Mouse (Mus musculus): ENCODE results near the gene Dhx9.
"Not testable (repeated sequence)": the region's sequence is repeated elsewhere in the genome, so short reads cannot be mapped to it uniquely, and the experiment has no call there.

Gene Dhx9

GRCm38 (mm10) chr1:153487500-153487879 is at the start of gene Dhx9:
Gene Dhx9, minus strand, starts transcription at chr1:153487660.
- DNase-seq (ENCODE audit: low read depth, low spot score), result peak; percentile 97

DNA sequence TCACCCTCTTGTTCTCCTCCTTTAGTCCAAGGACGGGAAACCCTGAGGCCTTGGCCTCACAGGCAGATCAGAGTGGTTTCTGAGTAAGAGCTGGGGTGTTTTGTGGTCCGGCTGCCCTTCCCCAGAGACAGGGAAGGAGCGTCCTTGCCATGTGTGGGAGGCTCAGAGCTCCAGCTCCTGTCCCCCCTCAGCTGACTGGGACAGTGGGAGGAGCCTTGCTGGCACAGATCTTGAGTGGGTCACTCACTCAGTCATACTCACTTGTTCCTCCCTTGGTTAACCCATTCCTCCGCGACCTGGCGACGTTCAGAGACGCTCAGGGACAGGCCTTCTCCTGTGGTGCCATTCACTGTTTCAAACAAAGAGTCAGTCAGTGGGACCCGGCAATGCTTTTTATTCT is 48.2 kb upstream of the Dhx9 start:
- peak; percentile 16 for DNase-seq (ENCODE audit: low read depth, low spot score)

GRCm38 (mm10) chr1:153532896-153533295 is 45.4 kb upstream of the Dhx9 start:
- DNase-seq (ENCODE audit: low read depth, low spot score), result not testable (repeated sequence)

- peak; percentile 32 for DNase-seq (ENCODE audit: low read depth, low spot score)
Observed at GRCm38 (mm10) chr1:153532234-153532841, 44.9 kb upstream of the Dhx9 start.

GRCm38 (mm10) chr1:153531677-153532233 is 44.3 kb upstream of the Dhx9 start:
- no peak for DNase-seq (ENCODE audit: low read depth, low spot score)

GRCm38 (mm10) chr1:153522116-153522515 is 34.7 kb upstream of the Dhx9 start:
- DNase-seq (ENCODE audit: low read depth, low spot score), result no peak

- DNase-seq (ENCODE audit: low read depth, low spot score), result no peak
Observed at GRCm38 (mm10) chr1:153515368-153515767, 27.9 kb upstream of the Dhx9 start.

DNA sequence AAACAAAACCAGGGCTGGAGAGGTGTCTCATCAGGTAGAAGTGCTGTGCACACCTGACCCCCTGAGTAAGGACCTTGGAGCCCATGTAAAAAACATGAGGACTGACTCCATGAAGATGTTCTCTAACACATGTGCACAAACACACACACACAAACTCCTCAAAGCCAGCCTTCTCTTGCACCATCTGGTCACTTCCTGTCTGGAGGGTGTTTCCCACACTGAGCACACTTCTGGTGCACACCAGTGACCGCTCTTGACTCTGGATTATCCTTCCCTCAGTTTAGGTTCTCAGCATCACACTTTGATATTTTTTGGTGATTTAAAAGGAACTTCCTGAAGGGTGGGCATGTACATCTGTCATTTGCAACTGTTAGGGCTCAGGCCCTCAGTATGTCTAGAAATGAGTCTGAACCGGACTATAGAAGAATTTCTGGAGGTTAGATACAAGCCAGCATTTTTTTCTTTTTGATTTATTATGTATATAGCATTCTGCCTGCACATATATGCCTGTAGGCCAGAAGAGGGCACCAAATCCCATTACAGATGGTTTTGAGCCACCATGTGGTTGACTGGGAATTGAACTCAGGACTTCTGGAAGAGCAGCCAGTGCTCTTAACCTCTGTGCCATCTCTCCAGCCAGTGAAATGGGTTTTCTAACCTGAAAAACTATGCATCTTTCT is 23.0 kb upstream of the Dhx9 start:
- no peak for DNase-seq (ENCODE audit: low read depth, low spot score)

DNA sequence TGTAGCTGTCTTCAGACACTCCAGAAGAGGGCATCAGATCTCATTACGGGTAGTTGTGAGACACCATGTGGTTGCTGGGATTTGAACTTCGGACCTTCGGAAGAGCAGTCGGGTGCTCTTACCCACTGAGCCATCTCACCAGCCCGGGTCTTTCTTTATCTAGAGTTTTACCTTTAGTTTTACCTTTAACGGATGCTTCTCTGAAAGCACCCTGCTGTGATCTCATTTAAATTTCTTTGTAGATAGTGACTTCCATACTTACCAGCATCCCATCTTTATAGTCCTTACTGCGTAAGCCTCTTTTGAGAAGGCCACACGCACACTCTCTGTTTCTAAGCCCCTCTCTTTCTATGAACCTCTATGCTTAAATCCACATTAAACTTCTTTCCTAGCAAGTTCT is 22.1 kb upstream of the Dhx9 start:
- DNase-seq (ENCODE audit: low read depth, low spot score), result not testable (repeated sequence)

GRCm38 (mm10) chr1:153509012-153509411 is 21.6 kb upstream of the Dhx9 start:
- no peak for DNase-seq (ENCODE audit: low read depth, low spot score)

DNA sequence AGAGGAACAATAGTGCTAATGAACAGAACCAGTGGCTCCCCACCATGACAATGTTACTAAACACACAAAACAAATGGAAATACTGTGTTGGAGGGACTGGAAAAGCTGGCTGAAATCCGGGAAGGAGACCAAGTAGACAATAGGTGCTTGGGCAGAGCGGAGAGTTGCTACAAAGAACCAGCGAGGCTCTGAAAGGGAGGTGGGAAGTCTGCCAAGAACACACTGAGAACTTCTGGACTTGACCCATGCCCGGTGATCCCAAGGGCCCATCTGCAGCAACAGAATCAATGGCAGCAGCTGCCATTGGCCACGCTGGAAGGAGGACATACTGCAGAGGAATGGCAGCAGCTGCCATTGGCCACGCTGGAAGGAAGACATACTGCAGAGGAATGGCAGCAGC is 18.8 kb upstream of the Dhx9 start:
- DNase-seq (ENCODE audit: low read depth, low spot score), result peak; percentile 38

- peak; percentile 32 for DNase-seq (ENCODE audit: low read depth, low spot score)
Observed at GRCm38 (mm10) chr1:153501644-153502321, 14.3 kb upstream of the Dhx9 start.

DNA sequence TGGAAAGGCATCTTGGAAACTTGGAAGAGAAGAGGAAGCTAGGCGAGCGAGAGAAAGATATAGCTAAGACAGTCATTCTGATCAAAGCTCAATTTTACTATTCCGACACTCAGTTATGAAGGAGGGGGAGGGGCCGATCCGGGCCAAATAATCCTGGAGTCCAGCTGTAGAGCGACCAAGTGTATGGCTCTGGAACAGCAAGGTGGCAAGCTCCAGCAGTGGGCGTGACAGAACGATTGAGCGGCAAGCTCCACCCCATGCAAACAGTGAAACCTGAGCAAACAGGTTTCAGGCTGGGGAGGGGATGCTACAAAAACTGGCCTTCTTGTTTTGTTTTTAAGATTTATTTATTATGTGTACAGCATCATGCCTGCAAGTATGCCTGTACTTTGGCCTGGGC is 12.6 kb upstream of the Dhx9 start:
- no peak for DNase-seq (ENCODE audit: low read depth, low spot score)

DNA sequence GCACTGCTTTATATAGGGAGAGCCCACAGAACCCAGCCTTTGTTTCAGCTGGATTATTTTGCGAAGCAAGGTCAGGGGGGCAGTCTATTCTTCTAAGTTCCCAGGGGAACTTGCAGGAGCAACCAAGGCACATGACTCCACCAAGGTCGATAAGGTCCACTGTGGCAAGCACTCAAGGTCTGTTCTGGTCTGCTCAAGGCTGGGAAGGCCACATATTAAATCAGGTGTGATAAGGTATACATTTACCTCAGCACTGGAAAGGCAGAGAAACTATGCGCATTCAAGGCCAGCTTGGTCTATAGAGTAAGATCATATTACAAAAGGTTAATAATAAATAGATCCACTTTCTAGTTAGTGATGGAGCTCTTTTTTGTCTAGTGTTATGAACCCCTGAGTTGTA is 8.6 kb upstream of the Dhx9 start:
- DNase-seq (ENCODE audit: low read depth, low spot score), result no peak

DNA sequence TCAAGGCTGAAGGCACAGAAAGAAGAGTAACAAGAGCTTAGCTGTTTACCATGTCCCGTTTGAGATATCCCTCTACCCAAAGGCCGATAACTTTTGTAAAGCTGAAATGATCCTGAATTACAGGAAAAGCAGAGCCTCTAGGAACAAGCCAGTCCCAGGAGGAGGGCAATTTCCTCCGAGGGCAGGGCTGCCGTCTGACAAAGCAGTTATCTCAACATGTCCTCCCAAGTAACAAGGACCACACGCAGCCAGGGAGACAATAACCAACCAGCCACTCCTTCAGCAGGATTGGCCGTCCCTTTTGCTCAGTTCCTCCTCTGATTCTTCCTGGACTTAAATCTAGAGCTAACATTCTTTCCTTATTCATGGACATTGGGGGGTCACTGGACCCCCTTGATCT is 6.5 kb upstream of the Dhx9 start:
- no peak for DNase-seq (ENCODE audit: low read depth, low spot score)

DNA sequence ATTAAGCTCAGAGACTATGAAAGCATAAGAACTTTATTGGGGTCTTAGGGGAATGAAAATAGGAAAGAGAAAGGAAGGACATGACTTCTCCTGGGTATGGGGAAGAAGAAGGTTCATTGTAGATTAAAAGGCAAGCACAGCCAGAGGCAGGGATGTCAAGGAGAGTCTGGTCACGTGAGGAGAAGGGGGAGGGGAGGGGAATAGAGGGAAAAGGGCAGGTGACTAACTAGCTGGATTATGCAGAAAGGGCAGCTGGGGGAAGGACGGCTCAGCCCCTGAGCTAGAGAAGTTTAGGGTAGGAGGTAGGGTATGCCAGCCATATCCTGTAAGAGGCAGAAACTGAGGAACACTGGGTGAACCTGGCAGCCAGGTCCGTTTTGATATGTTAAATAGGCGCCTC is 5.9 kb upstream of the Dhx9 start:
- DNase-seq (ENCODE audit: low read depth, low spot score), result no peak

GRCm38 (mm10) chr1:153491822-153492221 is 4.4 kb upstream of the Dhx9 start:
- DNase-seq (ENCODE audit: low read depth, low spot score), result peak; percentile 15

DNA sequence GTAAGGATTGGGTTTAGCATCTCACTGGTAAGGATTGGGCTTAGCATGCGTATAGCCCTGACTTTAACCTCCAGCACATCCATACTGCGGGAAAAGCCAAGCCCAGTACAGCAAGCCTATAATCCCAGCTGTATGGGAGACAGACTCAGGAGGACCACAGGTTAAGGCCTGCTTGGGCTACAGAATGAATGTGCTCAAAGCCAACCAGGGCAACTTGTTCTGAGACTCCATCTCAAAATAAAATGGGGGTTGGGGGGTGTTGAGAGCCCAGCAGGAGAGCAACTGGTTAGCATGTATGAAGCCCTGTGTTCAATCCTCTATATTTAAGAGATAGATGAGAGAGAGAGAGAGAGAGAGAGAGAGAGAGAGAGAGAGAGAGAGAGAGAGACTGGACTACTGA is 3.9 kb upstream of the Dhx9 start:
- no peak for DNase-seq (ENCODE audit: low read depth, low spot score)

GRCm38 (mm10) chr1:153489963-153490362 is 2.5 kb upstream of the Dhx9 start:
- no peak for DNase-seq (ENCODE audit: low read depth, low spot score)

- DNase-seq (ENCODE audit: low read depth, low spot score), result no peak
Observed at GRCm38 (mm10) chr1:153489540-153489939, 2.1 kb upstream of the Dhx9 start.

DNA sequence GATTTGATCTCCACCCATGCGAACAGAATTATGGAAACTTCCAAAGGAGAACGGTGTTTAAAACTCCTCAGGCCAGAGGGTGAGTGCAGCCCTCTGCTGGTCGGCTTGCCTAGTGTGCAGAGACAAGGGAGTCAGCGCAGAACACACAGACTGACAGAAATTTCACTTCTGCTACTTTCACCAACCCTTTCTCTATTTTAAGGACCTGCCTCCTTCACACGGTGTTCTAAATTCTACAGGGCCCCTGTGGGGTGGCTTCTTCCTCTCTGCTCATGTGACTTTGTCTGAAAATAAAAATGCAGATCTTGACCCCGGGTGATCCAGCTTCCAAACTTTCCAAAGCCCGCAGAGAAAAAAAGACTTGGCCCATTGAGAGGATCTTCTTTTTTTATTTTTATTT is 1.7 kb upstream of the Dhx9 start:
- peak; percentile 47 for DNase-seq (ENCODE audit: low read depth, low spot score)

GRCm38 (mm10) chr1:153486767-153487499 is 527 bp downstream of the Dhx9 start:
- DNase-seq (ENCODE audit: low read depth, low spot score), result peak; percentile 61

Data from brain, adult 2 months (tissue).